Mouse (Mus musculus) bone marrow, adult 2 months (tissue): ENCODE data around the gene Def8.

ENCODE experiments used
- CTCF ChIP-seq: fragments of 200-500 bp; IDR thresholded peaks from 2 replicates; pipeline ENCODE4 v1.5.1; 2011; ENCODE audit warnings: low read length, control low read depth; ENCODE audit not compliant: control insufficient read depth, insufficient read depth
- POLR2A ChIP-seq: fragments of 200-500 bp; IDR thresholded peaks from 2 replicates; pipeline ENCODE4 v1.6.1; 2011; ENCODE audit warnings: low read depth, mild to moderate bottlenecking, control low read depth, low read length, borderline replicate concordance; ENCODE audit not compliant: control insufficient read depth

DNA sequence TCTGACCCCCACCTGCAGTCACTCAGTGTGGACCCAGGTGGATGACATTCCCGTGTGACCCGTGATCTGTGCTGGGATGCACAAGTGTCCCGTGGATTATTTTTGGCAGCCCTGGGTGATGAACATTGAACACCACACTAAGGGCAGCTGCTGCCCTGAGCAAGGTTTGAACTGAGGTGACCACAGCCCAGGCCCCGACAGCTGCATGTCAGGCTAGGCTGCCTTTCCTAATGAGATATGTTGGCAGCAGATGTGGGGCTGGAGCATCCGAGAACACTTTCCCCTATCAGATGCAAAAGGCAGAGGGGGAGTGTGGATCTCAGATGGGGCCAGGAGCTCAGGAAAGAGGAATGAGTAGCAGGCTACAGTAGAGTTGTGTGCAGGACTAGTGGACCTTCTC, 87.5 kb downstream of the Def8 start:
- no peak for TF ChIP-seq CTCF
- TF ChIP-seq POLR2A, result no peak
